Mouse (Mus musculus) liver, embryonic 12.5 days (tissue): ENCODE data around the gene Esrrg. TPM values are rescaled to one million over a fixed set of nuclear protein-coding genes. Genes with fewer than 3 reads are reported as not detected.

Source experiments
- ATAC-seq: fragments of 200-750 bp; cut with Nextera tagmentation; 2 replicates; pipeline ENCODE4 v1.8.0; 2017; ENCODE audit warnings: moderate number of reproducible peaks, mild to moderate bottlenecking, moderate library complexity
- H3K27ac ChIP-seq: fragments of 300-500 bp; sonication (generic); 2 replicates; pipeline ENCODE4 v1.5.1; 2016; ENCODE audit warnings: mild to moderate bottlenecking
- H3K27me3 ChIP-seq: fragments of 300-500 bp; sonication (generic); replicated peaks from 2 replicates; pipeline ENCODE4 v1.6.1; 2016; ENCODE audit warnings: mild to moderate bottlenecking, moderate library complexity
- H3K36me3 ChIP-seq: fragments of 300-500 bp; sonication (generic); 2 replicates; pipeline ENCODE4 v1.6.1; 2016; ENCODE audit warnings: mild to moderate bottlenecking, moderate library complexity
- H3K4me1 ChIP-seq: fragments of 300-500 bp; sonication (generic); 2 replicates; pipeline ENCODE4 v1.6.1; 2016
- H3K4me2 ChIP-seq: fragments of 300-500 bp; sonication (generic); 2 replicates; pipeline ENCODE4 v1.6.1; 2016; ENCODE audit warnings: mild to moderate bottlenecking, moderate library complexity
- H3K4me3 ChIP-seq: fragments of 300-500 bp; sonication (generic); 2 replicates; pipeline ENCODE4 v1.5.1; 2016; ENCODE audit warnings: mild to moderate bottlenecking, moderate library complexity
- H3K9ac ChIP-seq: fragments of 300-500 bp; sonication (generic); 2 replicates; pipeline ENCODE4 v1.6.1; 2016; ENCODE audit warnings: mild to moderate bottlenecking, moderate library complexity
- H3K9me3 ChIP-seq: fragments of 300-500 bp; sonication (generic); replicated peaks from 2 replicates; pipeline ENCODE4 v1.6.1; 2016; ENCODE audit warnings: mild to moderate bottlenecking, moderate library complexity
- WGBS: fragments of 180-500 bp; shearing (Covaris S2); methylation state at CpG from one replicate; pipeline ENCODE4 v1.1.7; 2016; ENCODE audit not compliant: insufficient replicate concordance; 5-methylcytosine and 5-hydroxymethylcytosine counted together
- polyA plus RNA-seq: library from polyadenylated mRNA; unstranded; fragments of >200 nt; fragmentation: Nextera tagmentation; extraction: Ambion mirVana; gene quantifications from 2 replicates; pipeline ENCODE4 v1.2.1, GENCODE M21; 2016

The Esrrg gene
- polyA plus RNA-seq, 1 experiment from 2014 or later: 0.25 TPM

DNA sequence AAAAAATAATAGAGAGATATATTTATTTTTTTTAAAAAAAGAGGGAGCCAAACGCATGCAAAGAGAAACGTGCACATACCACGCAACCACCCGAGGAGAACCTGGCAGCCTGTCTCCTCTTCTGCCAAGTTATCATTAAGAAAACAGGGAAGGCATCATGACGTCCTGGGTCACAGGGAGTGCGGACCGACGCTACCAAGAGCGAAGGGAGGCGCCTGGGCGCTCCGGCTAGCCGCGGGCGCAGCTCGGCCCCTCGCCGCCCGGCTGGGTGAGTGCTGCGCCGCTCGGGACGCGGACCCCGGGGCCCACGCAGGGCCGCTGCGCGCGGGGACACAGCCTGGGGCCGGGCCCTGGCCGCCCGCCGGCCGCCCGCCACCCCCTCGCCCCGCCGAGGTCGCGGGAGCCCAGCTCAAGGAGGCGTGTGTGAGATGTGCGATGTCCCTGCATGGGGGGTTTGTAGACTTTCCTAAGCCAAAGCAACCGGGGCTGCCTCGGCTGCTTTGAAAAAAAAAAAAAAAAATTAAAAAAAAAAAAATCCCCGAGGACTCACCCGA, 43.2 kb downstream of the Esrrg start:
- Histone ChIP-seq H3K27me3 (peaks cover 43% of the 10 kb centered on the region), H3K36me3 (no peaks in the 10 kb centered on the region), H3K9ac (peak overlapping the region; percentile 24; the same call in 1 of the 2 replicates), H3K4me2 (peak overlapping the region; percentile 59), H3K4me1 (peaks cover 11% of the 10 kb centered on the region), H3K9me3 (no peaks in the 10 kb centered on the region), H3K27ac (no peak overlapping the region), H3K4me3 (peak overlapping the region; percentile 50)
- WGBS: under 1% methylated on average over 47 of the region's 47 CpGs
- ATAC-seq: peak; percentile 27; the same call in 1 of the 2 replicates

DNA sequence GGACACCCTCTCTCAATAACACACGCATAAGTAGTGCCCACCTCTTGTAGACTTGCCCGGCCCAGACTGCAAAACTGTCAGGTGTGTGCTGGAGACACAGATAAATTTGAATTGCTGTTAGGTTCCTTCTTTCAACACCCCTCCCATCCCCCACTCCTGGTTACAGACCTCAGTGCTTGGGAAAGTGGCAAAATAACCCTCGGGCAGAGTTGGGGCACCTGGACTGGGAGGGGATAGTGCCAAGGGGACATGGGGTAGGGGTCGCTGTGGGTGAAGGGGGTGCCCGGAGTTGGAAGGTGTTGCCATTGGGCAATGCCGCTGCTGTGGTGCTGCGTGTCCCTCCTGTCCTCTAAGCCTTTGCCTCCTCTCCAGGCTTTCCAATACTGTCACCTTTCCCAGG, 43.9 kb downstream of the Esrrg start:
- no peak overlapping the region for H3K4me3 ChIP-seq

DNA sequence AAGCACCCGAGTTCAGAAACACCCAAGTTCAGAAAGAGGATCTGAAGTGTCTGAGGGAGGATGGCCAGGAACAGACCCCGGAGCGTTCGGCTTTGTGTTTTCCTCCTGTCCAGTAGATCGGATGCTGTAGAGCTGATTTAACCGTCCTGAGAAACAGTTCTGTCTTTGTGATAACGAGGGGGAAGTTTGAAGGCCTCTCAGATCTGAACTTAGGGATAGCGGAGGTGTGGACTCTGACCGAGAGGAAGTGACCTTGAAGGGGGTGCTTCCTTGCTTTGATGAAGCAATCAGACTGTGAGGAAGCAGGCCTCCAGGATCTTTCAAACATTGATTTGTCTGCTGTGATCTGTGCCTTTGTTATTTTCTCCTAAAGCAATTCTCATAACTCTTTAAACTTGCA, 44.8 kb downstream of the Esrrg start:
- WGBS: 13% methylated on average over 9 of the region's 9 CpGs
- H3K27me3 ChIP-seq: peaks cover 43% of the 10 kb centered on the region
- no peak overlapping the region for H3K27ac ChIP-seq
- no peaks in the 10 kb centered on the region for H3K9me3 ChIP-seq
- H3K36me3 ChIP-seq: no peaks in the 10 kb centered on the region
- no peak overlapping the region for H3K4me3 ChIP-seq
- no peak overlapping the region for H3K9ac ChIP-seq
- H3K4me1 ChIP-seq: peaks cover 11% of the 10 kb centered on the region
- no peak for ATAC-seq
- H3K4me2 ChIP-seq: peak overlapping the region; percentile 18; the same call in 1 of the 2 replicates

More for the DNA sequence above, 43.9 kb downstream of the Esrrg start:
- H3K4me2 ChIP-seq: peak overlapping the region; percentile 59
- ATAC-seq: no peak
- H3K36me3 ChIP-seq: no peaks in the 10 kb centered on the region
- WGBS: 7% methylated on average over 7 of the region's 7 CpGs
- no peak overlapping the region for H3K9ac ChIP-seq
- H3K4me1 ChIP-seq: peaks cover 11% of the 10 kb centered on the region
- H3K27me3 ChIP-seq: peaks cover 43% of the 10 kb centered on the region
- H3K27ac ChIP-seq: no peak overlapping the region
- no peaks in the 10 kb centered on the region for H3K9me3 ChIP-seq

DNA sequence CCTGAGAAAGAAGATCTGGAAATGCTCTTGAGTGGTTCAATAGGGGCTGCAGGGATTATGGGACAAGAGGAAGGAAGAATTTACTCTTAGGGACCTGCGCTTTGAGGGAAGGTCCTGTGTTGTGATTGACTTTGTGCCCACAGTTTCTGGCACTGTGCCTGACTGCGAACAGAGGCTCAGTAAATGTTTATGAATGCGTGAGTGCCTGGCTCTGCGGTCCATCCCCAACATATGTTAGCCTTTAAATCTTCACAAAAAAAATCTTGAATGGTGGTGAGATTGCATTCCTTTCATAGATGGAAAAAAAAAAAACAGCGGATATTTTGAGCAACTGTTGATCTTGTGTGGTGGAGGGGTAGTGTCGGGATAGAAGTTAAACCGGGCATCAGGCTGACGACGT, 52.4 kb downstream of the Esrrg start:
- 77% methylated on average over 9 of the region's 9 CpGs for whole genome bisulfite sequencing
- H3K9me3 ChIP-seq: no peaks in the 10 kb centered on the region
- no peak for ATAC-seq

DNA sequence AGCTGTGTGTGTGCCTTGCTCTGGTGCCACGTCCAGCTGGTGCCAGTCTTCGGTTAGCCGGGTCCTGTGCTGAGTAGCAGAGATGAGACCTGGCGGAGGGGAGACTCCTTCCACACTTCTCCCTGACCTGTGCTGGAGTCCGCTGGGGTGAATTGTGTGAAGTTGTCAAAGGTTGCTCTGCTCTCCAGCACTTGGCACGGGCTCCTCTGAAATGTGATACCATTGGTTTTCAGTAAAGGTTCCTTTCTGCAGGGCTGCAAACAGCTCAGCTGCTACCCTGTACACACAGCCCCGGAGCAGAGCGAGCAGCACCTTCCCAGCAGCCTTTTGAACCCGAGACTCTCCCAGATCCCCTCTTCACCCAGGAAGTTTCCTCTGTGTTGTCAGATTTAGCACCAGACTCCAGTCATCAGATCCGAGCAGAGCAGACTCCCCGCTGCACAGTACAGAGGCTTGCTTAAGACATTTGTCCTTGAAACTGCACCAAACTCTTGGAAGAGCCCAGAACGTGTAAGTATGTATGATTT, 53.6 kb downstream of the Esrrg start:
- H3K36me3 ChIP-seq: no peaks in the 10 kb centered on the region
- 43% methylated on average over 12 of the region's 12 CpGs for WGBS
- H3K27me3 ChIP-seq: no peaks in the 10 kb centered on the region
- H3K9me3 ChIP-seq: no peaks in the 10 kb centered on the region
- ATAC-seq: 0 out of 2 replicates have a peak, but pooled peaks have one; percentile 8
- H3K27ac ChIP-seq: no peak overlapping the region
- H3K4me3 ChIP-seq: no peak overlapping the region
- H3K9ac ChIP-seq: no peak overlapping the region
- H3K4me2 ChIP-seq: 0 out of 2 replicates have a peak overlapping the region, but pooled peaks have one; percentile 22
- no peaks in the 10 kb centered on the region for H3K4me1 ChIP-seq

More for the DNA sequence above, 52.4 kb downstream of the Esrrg start:
- no peaks in the 10 kb centered on the region for H3K27me3 ChIP-seq
- no peak overlapping the region for H3K4me3 ChIP-seq
- no peak overlapping the region for H3K9ac ChIP-seq
- H3K27ac ChIP-seq: no peak overlapping the region
- H3K4me2 ChIP-seq: no peak overlapping the region
- H3K4me1 ChIP-seq: no peaks in the 10 kb centered on the region
- no peaks in the 10 kb centered on the region for H3K36me3 ChIP-seq

DNA sequence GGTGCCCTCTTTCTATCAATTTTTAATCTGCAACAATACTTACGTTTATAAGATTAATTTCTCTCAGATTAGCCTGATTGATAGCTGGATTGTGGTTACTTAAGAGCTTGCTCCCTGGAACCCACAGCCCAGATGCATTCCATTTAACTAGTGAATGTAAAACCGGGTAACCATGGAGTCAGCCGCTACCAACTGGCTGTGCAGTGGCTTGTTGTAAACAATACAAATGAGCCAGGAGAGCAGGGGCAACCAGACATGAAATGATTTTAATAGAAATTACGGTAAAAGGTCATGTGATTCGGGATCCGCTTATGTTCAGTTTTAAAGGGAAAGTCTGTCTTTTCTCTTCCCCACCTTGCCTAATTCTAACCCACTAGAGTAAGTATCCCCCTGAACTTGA, 54.8 kb downstream of the Esrrg start:
- Histone ChIP-seq H3K4me2 (no peak overlapping the region), H3K9ac (no peak overlapping the region), H3K4me3 (no peak overlapping the region), H3K27ac (no peak overlapping the region), H3K9me3 (no peaks in the 10 kb centered on the region), H3K36me3 (no peaks in the 10 kb centered on the region), H3K4me1 (no peaks in the 10 kb centered on the region), H3K27me3 (no peaks in the 10 kb centered on the region)
- no peak for ATAC-seq
- 70% methylated on average over 6 of the region's 6 CpGs for WGBS

DNA sequence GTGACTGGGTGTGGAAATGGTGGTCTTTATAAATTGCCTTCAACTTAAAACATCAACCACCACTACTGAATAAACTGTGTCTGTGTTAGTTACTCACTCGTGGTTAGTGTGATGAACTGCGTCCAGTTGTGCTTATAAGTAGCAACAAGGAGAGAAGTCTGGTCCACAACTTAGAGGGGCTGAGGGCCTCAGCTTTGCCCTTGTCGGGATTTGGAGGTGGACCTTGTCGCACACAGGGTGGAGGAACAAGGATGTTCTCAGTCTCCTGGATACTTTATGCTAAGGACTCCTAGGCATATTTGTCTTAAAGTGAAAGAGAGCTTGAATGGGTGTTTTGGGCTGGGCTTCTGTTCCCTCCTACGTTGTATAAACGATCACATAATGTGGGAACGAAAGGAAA, 55.7 kb downstream of the Esrrg start:
- no peak for ATAC-seq
- no peaks in the 10 kb centered on the region for H3K4me1 ChIP-seq
- no peak overlapping the region for H3K4me3 ChIP-seq
- H3K4me2 ChIP-seq: no peak overlapping the region
- WGBS: 74% methylated on average over 7 of the region's 7 CpGs
- H3K27ac ChIP-seq: no peak overlapping the region
- H3K9me3 ChIP-seq: no peaks in the 10 kb centered on the region
- no peaks in the 10 kb centered on the region for H3K27me3 ChIP-seq
- H3K36me3 ChIP-seq: no peaks in the 10 kb centered on the region
- H3K9ac ChIP-seq: no peak overlapping the region

DNA sequence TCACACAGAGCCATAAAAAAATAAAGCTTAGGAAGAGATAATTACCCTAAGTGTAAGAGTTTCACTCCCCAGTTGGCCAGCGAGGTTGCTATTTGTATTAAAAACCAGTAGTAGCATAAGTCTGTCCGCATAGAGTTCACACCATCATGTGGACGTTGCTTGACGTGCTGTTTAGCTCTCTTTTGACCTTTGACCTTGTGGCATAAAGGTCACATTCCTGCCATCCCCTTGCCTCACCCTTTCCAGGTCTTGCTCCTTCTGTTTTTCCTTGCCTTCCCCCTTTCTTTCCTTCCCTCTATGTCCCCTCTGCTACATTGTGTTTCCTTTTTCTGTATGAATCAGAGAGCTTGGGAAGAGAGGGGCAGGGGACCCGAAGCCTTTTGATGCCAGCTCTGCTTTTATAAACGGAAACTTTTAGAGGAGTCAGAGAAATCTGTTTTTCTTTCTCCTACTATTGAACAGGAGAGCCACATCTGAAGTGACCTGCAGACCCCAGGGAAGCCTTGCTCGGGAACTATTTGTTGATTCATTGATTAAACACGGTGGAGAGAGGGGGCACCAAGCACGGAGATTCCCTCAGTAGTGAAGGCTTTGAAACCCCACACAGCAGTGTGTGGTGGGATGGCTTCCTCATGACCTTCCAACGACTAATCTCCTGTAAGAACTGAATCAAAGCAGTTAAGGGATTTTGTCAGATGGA, 57.5 kb downstream of the Esrrg start:
- no peaks in the 10 kb centered on the region for H3K4me1 ChIP-seq
- H3K36me3 ChIP-seq: no peaks in the 10 kb centered on the region
- no peaks in the 10 kb centered on the region for H3K9me3 ChIP-seq
- H3K9ac ChIP-seq: no peak overlapping the region
- no peak overlapping the region for H3K27ac ChIP-seq
- 45% methylated on average over 10 of the region's 10 CpGs for WGBS
- ATAC-seq: no peak
- no peak overlapping the region for H3K4me2 ChIP-seq
- H3K4me3 ChIP-seq: no peak overlapping the region
- no peaks in the 10 kb centered on the region for H3K27me3 ChIP-seq

DNA sequence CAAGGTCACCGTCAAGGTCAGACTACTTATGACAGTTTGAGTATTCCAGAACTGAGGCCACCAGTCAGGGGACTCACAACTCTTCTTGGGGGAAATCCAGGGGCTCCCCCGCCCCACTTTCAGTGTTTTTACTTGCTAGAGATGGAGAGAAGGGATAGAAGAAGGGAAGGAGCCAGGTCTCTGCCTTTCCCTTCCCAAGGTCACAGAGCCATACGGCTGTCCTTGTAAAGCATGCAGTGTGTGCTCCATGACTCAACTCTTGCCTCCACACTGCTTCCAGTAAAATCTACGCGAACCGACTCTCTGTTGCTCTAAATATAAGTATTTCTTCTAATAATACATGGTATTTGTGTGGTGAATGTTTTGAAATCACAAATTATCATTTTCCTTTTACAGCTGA, 61.2 kb downstream of the Esrrg start:
- Histone ChIP-seq H3K4me1 (no peaks in the 10 kb centered on the region), H3K4me2 (no peak overlapping the region), H3K4me3 (no peak overlapping the region), H3K27ac (no peak overlapping the region), H3K36me3 (no peaks in the 10 kb centered on the region), H3K27me3 (no peaks in the 10 kb centered on the region), H3K9me3 (no peaks in the 10 kb centered on the region), H3K9ac (no peak overlapping the region)
- 83% methylated on average over 6 of the region's 6 CpGs for WGBS
- ATAC-seq: no peak

DNA sequence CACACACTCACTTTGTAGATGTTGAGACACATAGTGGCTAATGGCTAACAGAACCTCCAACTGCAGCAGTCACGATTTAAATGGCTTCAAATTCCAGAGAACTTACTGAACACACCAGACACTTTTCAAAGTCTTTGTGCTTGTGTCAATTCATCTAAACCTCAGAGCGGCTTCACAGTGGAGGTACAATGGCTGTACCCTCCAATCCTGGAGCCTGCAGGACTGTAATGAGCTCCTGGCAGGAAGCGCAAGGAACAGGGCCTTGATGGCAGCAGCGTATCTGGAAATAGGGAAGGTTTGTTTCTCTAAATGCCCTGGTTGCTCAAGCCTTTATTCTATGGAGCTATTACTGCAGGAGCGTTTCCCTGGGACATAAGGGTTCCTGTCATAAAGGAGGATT, 63.9 kb downstream of the Esrrg start:
- ATAC-seq: no peak
- H3K4me2 ChIP-seq: no peak overlapping the region
- WGBS: 73% methylated on average over 5 of the region's 5 CpGs

DNA sequence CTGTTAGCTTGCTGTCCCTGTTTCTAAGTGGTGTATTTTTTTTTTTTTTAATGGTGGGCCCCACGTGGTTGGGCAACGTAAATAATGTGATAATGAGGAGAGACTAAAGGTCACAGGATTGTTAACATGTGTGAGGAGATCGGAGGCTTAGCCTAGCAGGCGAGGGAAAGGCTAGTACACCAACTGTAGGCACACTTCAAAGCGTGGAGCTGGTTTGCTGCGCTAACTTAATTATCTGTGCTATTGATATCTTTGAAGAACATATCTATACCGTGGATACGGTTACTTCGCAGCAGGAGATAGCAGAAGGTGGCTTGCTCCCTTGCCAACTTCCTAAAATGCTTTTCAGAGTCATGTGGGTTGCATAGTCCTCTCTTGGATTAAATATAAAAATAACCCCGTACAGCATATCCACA, 66.2 kb downstream of the Esrrg start:
- H3K27me3 ChIP-seq: no peaks in the 10 kb centered on the region
- ATAC-seq: no peak
- no peaks in the 10 kb centered on the region for H3K4me1 ChIP-seq
- H3K36me3 ChIP-seq: no peaks in the 10 kb centered on the region
- H3K4me2 ChIP-seq: no peak overlapping the region
- no peaks in the 10 kb centered on the region for H3K9me3 ChIP-seq
- H3K4me3 ChIP-seq: no peak overlapping the region
- H3K27ac ChIP-seq: no peak overlapping the region
- WGBS: 44% methylated on average over 10 of the region's 10 CpGs
- no peak overlapping the region for H3K9ac ChIP-seq

More for the DNA sequence above, 63.9 kb downstream of the Esrrg start:
- H3K4me1 ChIP-seq: no peaks in the 10 kb centered on the region
- H3K27ac ChIP-seq: no peak overlapping the region
- no peaks in the 10 kb centered on the region for H3K27me3 ChIP-seq
- no peaks in the 10 kb centered on the region for H3K9me3 ChIP-seq
- H3K9ac ChIP-seq: no peak overlapping the region
- H3K36me3 ChIP-seq: no peaks in the 10 kb centered on the region
- no peak overlapping the region for H3K4me3 ChIP-seq

DNA sequence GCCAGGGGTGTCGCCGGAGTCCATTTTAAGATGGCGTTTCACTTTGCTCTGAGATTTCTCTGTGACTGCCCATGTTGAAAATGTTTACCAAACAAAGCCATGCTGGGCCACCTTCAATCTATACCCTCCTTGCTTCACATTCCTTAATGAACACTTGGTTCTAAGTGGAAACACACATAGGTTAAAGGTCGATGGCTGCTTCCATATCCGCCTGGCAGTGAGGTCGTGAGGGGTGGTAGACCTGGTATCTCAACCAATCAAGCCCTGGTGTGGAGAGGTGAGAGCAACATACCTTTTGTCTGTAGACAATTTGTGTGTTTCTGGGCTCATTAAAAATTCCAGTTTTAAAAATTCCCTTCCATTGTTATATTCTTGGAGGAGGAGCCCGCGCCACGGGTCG, 68.0 kb downstream of the Esrrg start:
- Histone ChIP-seq H3K27me3 (no peaks in the 10 kb centered on the region), H3K27ac (no peak overlapping the region), H3K36me3 (no peaks in the 10 kb centered on the region), H3K4me2 (no peak overlapping the region), H3K4me3 (no peak overlapping the region), H3K9me3 (no peaks in the 10 kb centered on the region), H3K9ac (no peak overlapping the region), H3K4me1 (no peaks in the 10 kb centered on the region)
- ATAC-seq: no peak
- WGBS: 78% methylated on average over 10 of the region's 10 CpGs
